Mouse (Mus musculus): Measurements from ENCODE around the gene Neu1.
"Not testable (repeated sequence)": the region's sequence is repeated elsewhere in the genome, so short reads cannot be mapped to it uniquely, and the experiment has no call there.

Neu1 gene

GRCm38 (mm10) chr17:34948721-34949552 lies 17.9 kb downstream of the Neu1 start:
- not testable (repeated sequence) for DNase-seq

GRCm38 (mm10) chr17:34949553-34949969 lies 18.5 kb downstream of the Neu1 start:
- no peak for DNase-seq

GRCm38 (mm10) chr17:34950514-34951455 lies 19.7 kb downstream of the Neu1 start:
- peak; percentile 20 for DNase-seq

GRCm38 (mm10) chr17:34951636-34952377 lies 20.8 kb downstream of the Neu1 start:
- DNase-seq: peak; percentile 78

GRCm38 (mm10) chr17:34952378-34953040 lies 21.5 kb downstream of the Neu1 start:
- DNase-seq: peak; percentile 72

- no peak for DNase-seq
These were observed 22.2 kb downstream of the Neu1 start for GRCm38 (mm10) chr17:34953258-34953657.

- no peak for DNase-seq
These were observed 22.9 kb downstream of the Neu1 start for GRCm38 (mm10) chr17:34953904-34954303.

GRCm38 (mm10) chr17:34954831-34955230 lies 23.8 kb downstream of the Neu1 start:
- no peak for DNase-seq

- DNase-seq: no peak
These were observed 24.8 kb downstream of the Neu1 start for GRCm38 (mm10) chr17:34955884-34956283.

- no peak for DNase-seq
These were observed 25.3 kb downstream of the Neu1 start for GRCm38 (mm10) chr17:34956340-34956739.

- not testable (repeated sequence) for DNase-seq
These were observed 26.2 kb downstream of the Neu1 start for GRCm38 (mm10) chr17:34957291-34957690.

GRCm38 (mm10) chr17:34957966-34958365 lies 26.9 kb downstream of the Neu1 start:
- not testable (repeated sequence) for DNase-seq

GRCm38 (mm10) chr17:34958734-34959129 lies 27.7 kb downstream of the Neu1 start:
- not testable (repeated sequence) for DNase-seq

GRCm38 (mm10) chr17:34959130-34959778 lies 28.2 kb downstream of the Neu1 start, which contains the start of gene Hspa1b:
Gene Hspa1b, minus strand, starts transcription at chr17:34959238.
- peak; percentile 84 for DNase-seq

- no peak for DNase-seq
These were observed 28.9 kb downstream of the Neu1 start for GRCm38 (mm10) chr17:34959881-34960515.

- DNase-seq: no peak
These were observed 29.8 kb downstream of the Neu1 start for GRCm38 (mm10) chr17:34960702-34961493.

GRCm38 (mm10) chr17:34962125-34962524 lies 31.1 kb downstream of the Neu1 start:
- DNase-seq: no peak

- no peak for DNase-seq
These were observed 31.8 kb downstream of the Neu1 start for GRCm38 (mm10) chr17:34962841-34963240.

- DNase-seq: no peak
These were observed 33.6 kb downstream of the Neu1 start for GRCm38 (mm10) chr17:34964640-34965049.

- DNase-seq: no peak
These were observed 34.6 kb downstream of the Neu1 start for GRCm38 (mm10) chr17:34965627-34966026.
